Mouse (Mus musculus): ENCODE data around the gene Ngef. TPM values are rescaled to one million over a fixed set of nuclear protein-coding genes. Genes with fewer than 3 reads are reported as not detected.
"Not testable (repeated sequence)": the region's sequence is repeated elsewhere in the genome, so short reads cannot be mapped to it uniquely, and the experiment has no call there.

Ngef gene
- polyA plus RNA-seq, 1 experiment from 2014 or later: 20.0 TPM

GRCm38 (mm10) chr1:87471914-87472313 lies 101.8 kb downstream of the Ngef start:
- peaks cover 19% of the 10 kb centered on the region for H3K27me3 ChIP-seq (replicated peaks; ENCODE audit: control insufficient read depth, insufficient read depth, low read length)
- H3K36me3 ChIP-seq (ENCODE audit: control insufficient read depth, insufficient read depth, low read length): no peaks in the 10 kb centered on the region
- peaks cover 15% of the 10 kb centered on the region for H3K4me1 ChIP-seq (ENCODE audit: control insufficient read depth, insufficient read depth, low read length)
- 82% methylated on average over 7 of the region's 7 CpGs for WGBS
- no peaks in the 10 kb centered on the region for H3K9me3 ChIP-seq (ENCODE audit: control insufficient read depth, low read length)
- no peak overlapping the region for H3K27ac ChIP-seq (ENCODE audit: low read length)
- no peak for ATAC-seq
- H3K9ac ChIP-seq (ENCODE audit: low read depth, low read length): no peak overlapping the region
- H3K4me2 ChIP-seq (ENCODE audit: low read depth, low read length): no peak overlapping the region
- H3K4me3 ChIP-seq (ENCODE audit: low read length): no peak overlapping the region

- not testable (repeated sequence) for H3K36me3 ChIP-seq (ENCODE audit: control insufficient read depth, insufficient read depth, low read length); H3K9ac ChIP-seq (ENCODE audit: low read depth, low read length); H3K4me1 ChIP-seq (ENCODE audit: control insufficient read depth, insufficient read depth, low read length); H3K4me2 ChIP-seq (ENCODE audit: low read depth, low read length); H3K27ac ChIP-seq (ENCODE audit: low read length); H3K4me3 ChIP-seq (ENCODE audit: low read length); ATAC-seq; H3K27me3 ChIP-seq (replicated peaks; ENCODE audit: control insufficient read depth, insufficient read depth, low read length); H3K9me3 ChIP-seq (ENCODE audit: control insufficient read depth, low read length)
- WGBS: 38% methylated on average over 9 of the region's 10 CpGs
Observed at GRCm38 (mm10) chr1:87469971-87470370, 103.7 kb downstream of the Ngef start, which contains the start of gene Snorc. Gene Snorc, plus strand, starts transcription at chr1:87470271.

GRCm38 (mm10) chr1:87468321-87468720 lies 105.3 kb downstream of the Ngef start:
- H3K4me2 ChIP-seq (ENCODE audit: low read depth, low read length): no peak overlapping the region
- ATAC-seq: no peak
- WGBS: 72% methylated on average over 6 of the region's 6 CpGs

GRCm38 (mm10) chr1:87467469-87467868 lies 106.2 kb downstream of the Ngef start:
- H3K4me3 ChIP-seq (ENCODE audit: low read length): no peak overlapping the region
- no peak overlapping the region for H3K4me2 ChIP-seq (ENCODE audit: low read depth, low read length)
- no peak overlapping the region for H3K27ac ChIP-seq (ENCODE audit: low read length)
- no peaks in the 10 kb centered on the region for H3K36me3 ChIP-seq (ENCODE audit: control insufficient read depth, insufficient read depth, low read length)
- H3K9ac ChIP-seq (ENCODE audit: low read depth, low read length): no peak overlapping the region
- no peaks in the 10 kb centered on the region for H3K27me3 ChIP-seq (replicated peaks; ENCODE audit: control insufficient read depth, insufficient read depth, low read length)
- H3K9me3 ChIP-seq (ENCODE audit: control insufficient read depth, low read length): no peaks in the 10 kb centered on the region
- 0 out of 2 replicates have a peak, but pooled peaks cover 3% of the 10 kb centered on the region for H3K4me1 ChIP-seq (ENCODE audit: control insufficient read depth, insufficient read depth, low read length)
- ATAC-seq: no peak
- WGBS: 66% methylated on average over 9 of the region's 9 CpGs

More at GRCm38 (mm10) chr1:87468321-87468720, 105.3 kb downstream of the Ngef start:
- Histone ChIP-seq H3K9ac (ENCODE audit: low read depth, low read length) (no peak overlapping the region), H3K4me1 (ENCODE audit: control insufficient read depth, insufficient read depth, low read length) (0 out of 2 replicates have a peak, but pooled peaks cover 8% of the 10 kb centered on the region), H3K9me3 (ENCODE audit: control insufficient read depth, low read length) (no peaks in the 10 kb centered on the region), H3K27ac (ENCODE audit: low read length) (no peak overlapping the region), H3K4me3 (ENCODE audit: low read length) (no peak overlapping the region), H3K27me3 (replicated peaks; ENCODE audit: control insufficient read depth, insufficient read depth, low read length) (no peaks in the 10 kb centered on the region), H3K36me3 (ENCODE audit: control insufficient read depth, insufficient read depth, low read length) (no peaks in the 10 kb centered on the region)

- 80% methylated on average over 5 of the region's 7 CpGs for WGBS
Observed at GRCm38 (mm10) chr1:87459856-87460255, 113.8 kb downstream of the Ngef start.

GRCm38 (mm10) chr1:87458045-87458444 lies 115.6 kb downstream of the Ngef start:
- Histone ChIP-seq H3K4me1 (ENCODE audit: control insufficient read depth, insufficient read depth, low read length) (no peaks in the 10 kb centered on the region), H3K9ac (ENCODE audit: low read depth, low read length) (no peak overlapping the region), H3K9me3 (ENCODE audit: control insufficient read depth, low read length) (no peaks in the 10 kb centered on the region), H3K4me3 (ENCODE audit: low read length) (no peak overlapping the region), H3K36me3 (ENCODE audit: control insufficient read depth, insufficient read depth, low read length) (no peaks in the 10 kb centered on the region), H3K4me2 (ENCODE audit: low read depth, low read length) (no peak overlapping the region), H3K27me3 (replicated peaks; ENCODE audit: control insufficient read depth, insufficient read depth, low read length) (no peaks in the 10 kb centered on the region), H3K27ac (ENCODE audit: low read length) (no peak overlapping the region)
- ATAC-seq: no peak
- 79% methylated on average over 4 of the region's 4 CpGs for WGBS

More at GRCm38 (mm10) chr1:87459856-87460255, 113.8 kb downstream of the Ngef start:
- H3K36me3 ChIP-seq (ENCODE audit: control insufficient read depth, insufficient read depth, low read length); H3K27ac ChIP-seq (ENCODE audit: low read length); H3K9ac ChIP-seq (ENCODE audit: low read depth, low read length); H3K4me1 ChIP-seq (ENCODE audit: control insufficient read depth, insufficient read depth, low read length); ATAC-seq; H3K4me2 ChIP-seq (ENCODE audit: low read depth, low read length); H3K27me3 ChIP-seq (replicated peaks; ENCODE audit: control insufficient read depth, insufficient read depth, low read length); H3K4me3 ChIP-seq (ENCODE audit: low read length); H3K9me3 ChIP-seq (ENCODE audit: control insufficient read depth, low read length): not testable (repeated sequence)

- H3K9ac ChIP-seq (ENCODE audit: low read depth, low read length): no peak overlapping the region
- WGBS: 100% methylated on average over 1 of the region's 1 CpGs
- no peaks in the 10 kb centered on the region; the same call in 1 of the 2 replicates for H3K36me3 ChIP-seq (ENCODE audit: control insufficient read depth, insufficient read depth, low read length)
- ATAC-seq: no peak
- H3K27ac ChIP-seq (ENCODE audit: low read length): no peak overlapping the region
- no peak overlapping the region for H3K4me3 ChIP-seq (ENCODE audit: low read length)
- H3K27me3 ChIP-seq (replicated peaks; ENCODE audit: control insufficient read depth, insufficient read depth, low read length): no peaks in the 10 kb centered on the region
- H3K4me2 ChIP-seq (ENCODE audit: low read depth, low read length): no peak overlapping the region
- no peaks in the 10 kb centered on the region for H3K4me1 ChIP-seq (ENCODE audit: control insufficient read depth, insufficient read depth, low read length)
- H3K9me3 ChIP-seq (ENCODE audit: control insufficient read depth, low read length): no peaks in the 10 kb centered on the region
Observed at GRCm38 (mm10) chr1:87456425-87456824, 117.2 kb downstream of the Ngef start.

- H3K4me1 ChIP-seq (ENCODE audit: control insufficient read depth, insufficient read depth, low read length): no peaks in the 10 kb centered on the region
- H3K27ac ChIP-seq (ENCODE audit: low read length): no peak overlapping the region
- no peak for ATAC-seq
- no peak overlapping the region for H3K9ac ChIP-seq (ENCODE audit: low read depth, low read length)
- peaks cover 7% of the 10 kb centered on the region for H3K36me3 ChIP-seq (ENCODE audit: control insufficient read depth, insufficient read depth, low read length)
- no peak overlapping the region for H3K4me3 ChIP-seq (ENCODE audit: low read length)
- no peaks in the 10 kb centered on the region for H3K27me3 ChIP-seq (replicated peaks; ENCODE audit: control insufficient read depth, insufficient read depth, low read length)
- WGBS: 71% methylated on average over 4 of the region's 4 CpGs
- H3K4me2 ChIP-seq (ENCODE audit: low read depth, low read length): no peak overlapping the region
- H3K9me3 ChIP-seq (ENCODE audit: control insufficient read depth, low read length): no peaks in the 10 kb centered on the region
Observed at GRCm38 (mm10) chr1:87449432-87449831, 124.2 kb downstream of the Ngef start.

GRCm38 (mm10) chr1:87447183-87448104 lies 126.2 kb downstream of the Ngef start:
- H3K9ac ChIP-seq (ENCODE audit: low read depth, low read length): no peak overlapping the region
- H3K27ac ChIP-seq (ENCODE audit: low read length): no peak overlapping the region
- H3K27me3 ChIP-seq (replicated peaks; ENCODE audit: control insufficient read depth, insufficient read depth, low read length): no peaks in the 10 kb centered on the region
- H3K36me3 ChIP-seq (ENCODE audit: control insufficient read depth, insufficient read depth, low read length): peaks cover 12% of the 10 kb centered on the region
- H3K4me3 ChIP-seq (ENCODE audit: low read length): no peak overlapping the region
- H3K9me3 ChIP-seq (ENCODE audit: control insufficient read depth, low read length): no peaks in the 10 kb centered on the region
- H3K4me1 ChIP-seq (ENCODE audit: control insufficient read depth, insufficient read depth, low read length): no peaks in the 10 kb centered on the region
- no peak; the same call in 1 of the 2 replicates for ATAC-seq
- 45% methylated on average over 5 of the region's 5 CpGs for WGBS
- H3K4me2 ChIP-seq (ENCODE audit: low read depth, low read length): no peak overlapping the region
